ENCODE assay signal across 8 mouse cellular contexts in genomic region chr4:53263776-53264175, GRCm38 (mm10).
DNase-seq lines count a peak whose midpoint lies in the region; ATAC-seq lines count a peak whose summit lies in the region.

No protein-coding gene starts in this region.

- H3K4me3 ChIP-seq in midbrain, embryonic 12.5 days: no peak overlapping the region
- no peak overlapping the region for H3K4me3 ChIP-seq in midbrain, embryonic 10.5 days
- no peak overlapping the region for H3K4me3 ChIP-seq in forebrain, embryonic 15.5 days
- no peak overlapping the region for H3K4me3 ChIP-seq in heart, embryonic 16.5 days (ENCODE audit: low read length)
- H3K4me3 ChIP-seq in liver, embryonic 16.5 days (ENCODE audit: low read depth, low read length): no peak overlapping the region

- no peak overlapping the region for H3K9ac ChIP-seq in midbrain, embryonic 12.5 days (replicated peaks)
- no peak overlapping the region for H3K9ac ChIP-seq in forebrain, embryonic 15.5 days (replicated peaks)
- peak overlapping the region; percentile 21 for H3K9ac ChIP-seq in heart, embryonic 16.5 days (ENCODE audit: low read length)
- no peak overlapping the region for H3K9ac ChIP-seq in liver, embryonic 16.5 days (ENCODE audit: low read depth, low read length)

- H3K27me3 ChIP-seq in midbrain, embryonic 12.5 days: no peaks in the 10 kb centered on the region
- H3K27me3 ChIP-seq in midbrain, embryonic 10.5 days (ENCODE audit: low read depth, poor library complexity, severe bottlenecking): no peaks in the 10 kb centered on the region
- H3K27me3 ChIP-seq in forebrain, embryonic 15.5 days: no peaks in the 10 kb centered on the region
- no peaks in the 10 kb centered on the region for H3K27me3 ChIP-seq in heart, embryonic 16.5 days (ENCODE audit: control insufficient read depth, insufficient read depth, low read length)
- no peaks in the 10 kb centered on the region for H3K27me3 ChIP-seq in liver, embryonic 16.5 days (ENCODE audit: control insufficient read depth, insufficient read depth, low read depth, low read length)

- DNase-seq in midbrain, embryonic 10.5 days (ENCODE audit: low spot score): no peak
- peak; percentile 96 for DNase-seq in kidney, postnatal 10 days
- peak; percentile 48 for DNase-seq in retina, adult 2 months (ENCODE audit: low read depth, low spot score)

- no peaks in the 10 kb centered on the region for H3K9me3 ChIP-seq in midbrain, embryonic 12.5 days
- no peaks in the 10 kb centered on the region for H3K9me3 ChIP-seq in midbrain, embryonic 10.5 days (replicated peaks)
- no peaks in the 10 kb centered on the region for H3K9me3 ChIP-seq in forebrain, embryonic 15.5 days
- no peaks in the 10 kb centered on the region for H3K9me3 ChIP-seq in heart, embryonic 16.5 days (replicated peaks; ENCODE audit: control insufficient read depth, low read length)
- H3K9me3 ChIP-seq in liver, embryonic 16.5 days (replicated peaks; ENCODE audit: control insufficient read depth, low read length): no peaks in the 10 kb centered on the region

- WGBS in midbrain, embryonic 12.5 days: 56% methylated on average over 13 of the region's 13 CpGs
- WGBS in midbrain, embryonic 10.5 days: 76% methylated on average over 13 of the region's 13 CpGs
- 46% methylated on average over 13 of the region's 13 CpGs for WGBS in forebrain, embryonic 15.5 days
- WGBS in heart, embryonic 16.5 days: 21% methylated on average over 13 of the region's 13 CpGs
- 69% methylated on average over 13 of the region's 13 CpGs for WGBS in liver, embryonic 16.5 days (ENCODE audit: insufficient replicate concordance)

- H3K4me1 ChIP-seq in midbrain, embryonic 12.5 days: no peaks in the 10 kb centered on the region; the same call in 1 of the 2 replicates
- peaks cover 4% of the 10 kb centered on the region; the same call in 1 of the 2 replicates for H3K4me1 ChIP-seq in midbrain, embryonic 10.5 days
- peaks cover 18% of the 10 kb centered on the region for H3K4me1 ChIP-seq in forebrain, embryonic 15.5 days
- H3K4me1 ChIP-seq in heart, embryonic 16.5 days (ENCODE audit: control insufficient read depth, insufficient read depth, low read length): peaks cover 18% of the 10 kb centered on the region
- H3K4me1 ChIP-seq in liver, embryonic 16.5 days (ENCODE audit: control insufficient read depth, low read depth, low read length): peaks cover 2% of the 10 kb centered on the region

- no peak overlapping the region for H3K27ac ChIP-seq in midbrain, embryonic 12.5 days (replicated peaks)
- no peak overlapping the region for H3K27ac ChIP-seq in midbrain, embryonic 10.5 days (replicated peaks)
- peak overlapping the region; percentile 43 for H3K27ac ChIP-seq in forebrain, embryonic 15.5 days (replicated peaks)
- H3K27ac ChIP-seq in heart, embryonic 16.5 days (ENCODE audit: low read length): peak overlapping the region; percentile 56
- H3K27ac ChIP-seq in liver, embryonic 16.5 days (ENCODE audit: low read length): no peak overlapping the region

- no peak overlapping the region for H3K4me2 ChIP-seq in midbrain, embryonic 12.5 days (replicated peaks)
- H3K4me2 ChIP-seq in forebrain, embryonic 15.5 days (replicated peaks): no peak overlapping the region; the same call in 1 of the 2 replicates
- peak overlapping the region; percentile 43; the same call in 1 of the 2 replicates for H3K4me2 ChIP-seq in heart, embryonic 16.5 days (ENCODE audit: low read depth, low read length)
- no peak overlapping the region for H3K4me2 ChIP-seq in liver, embryonic 16.5 days (ENCODE audit: low read depth, low read length)

- H3K36me3 ChIP-seq in midbrain, embryonic 12.5 days: no peaks in the 10 kb centered on the region
- H3K36me3 ChIP-seq in midbrain, embryonic 10.5 days: no peaks in the 10 kb centered on the region
- H3K36me3 ChIP-seq in forebrain, embryonic 15.5 days: no peaks in the 10 kb centered on the region
- H3K36me3 ChIP-seq in heart, embryonic 16.5 days (ENCODE audit: control insufficient read depth, insufficient read depth): no peaks in the 10 kb centered on the region
- no peaks in the 10 kb centered on the region for H3K36me3 ChIP-seq in liver, embryonic 16.5 days (ENCODE audit: control insufficient read depth, insufficient read depth)

- peak; percentile 44; the same call in 1 of the 2 replicates for ATAC-seq in midbrain, embryonic 12.5 days (ENCODE audit: low FRiP score, low read depth)
- peak; percentile 90 for ATAC-seq in forebrain, embryonic 15.5 days (replicated peaks)
- peak; percentile 97 for ATAC-seq in heart, embryonic 16.5 days (replicated peaks; ENCODE audit: extremely low read depth, insufficient read depth, low FRiP score)
- ATAC-seq in liver, embryonic 16.5 days (ENCODE audit: low read depth): peak; percentile 60
- no peak for ATAC-seq in megakaryocyte, adult 5-6 weeks (ENCODE audit: poor library complexity, severe bottlenecking)

Comparison
In these comparisons a context has a peak if more than half of its experiments do, and no peak if none do; other contexts are left out.
1. H3K27ac ChIP-seq: peak in forebrain, embryonic 15.5 days (single experiment) and heart, embryonic 16.5 days (single experiment); none in midbrain, embryonic 12.5 days (single experiment), midbrain, embryonic 10.5 days (single experiment) and liver, embryonic 16.5 days (single experiment).